Mouse (Mus musculus) kidney, postnatal 0 days (tissue): ENCODE data around the gene Gm17657. TPM values are rescaled to one million over a fixed set of nuclear protein-coding genes. Genes with fewer than 3 reads are reported as not detected.

ENCODE experiments used
- ATAC-seq: fragments of 200-750 bp; cut with Nextera tagmentation; replicated peaks from 2 replicates; pipeline ENCODE4 v1.8.0; 2017; ENCODE audit warnings: low read depth, moderate number of reproducible peaks, moderate TSS enrichment, moderate library complexity; ENCODE audit not compliant: low FRiP score
- DNase-seq: peaks from one replicate; pipeline ENCODE4 v3.0.0-alpha.2; 2016; ENCODE audit warnings: low spot score
- H3K27ac ChIP-seq: fragments of 300-500 bp; sonication (generic); 2 replicates; pipeline ENCODE4 v1.5.1; 2014; ENCODE audit warnings: mild to moderate bottlenecking
- H3K27me3 ChIP-seq: fragments of 300-500 bp; sonication (generic); 2 replicates; pipeline ENCODE4 v1.6.1; 2014; ENCODE audit warnings: low read length, mixed read lengths; ENCODE audit not compliant: insufficient read depth
- H3K36me3 ChIP-seq: fragments of 300-500 bp; sonication (generic); 2 replicates; pipeline ENCODE4 v1.6.1; 2014; ENCODE audit warnings: low read length, mixed read lengths; ENCODE audit not compliant: insufficient read depth
- H3K4me1 ChIP-seq: fragments of 300-500 bp; sonication (generic); replicated peaks from 2 replicates; pipeline ENCODE4 v1.6.1; 2014; ENCODE audit warnings: antibody characterized with exemption, low read length, mixed read lengths; ENCODE audit not compliant: insufficient read depth
- H3K4me2 ChIP-seq: fragments of 300-500 bp; sonication (generic); 2 replicates; pipeline ENCODE4 v1.6.1; 2014; ENCODE audit warnings: mild to moderate bottlenecking, low read length, moderate library complexity, mixed read lengths
- H3K4me3 ChIP-seq: fragments of 300-500 bp; sonication (generic); replicated peaks from 2 replicates; pipeline ENCODE4 v1.5.1; 2014; ENCODE audit warnings: low read depth, low read length
- H3K9ac ChIP-seq: fragments of 300-500 bp; sonication (generic); 2 replicates; pipeline ENCODE4 v1.6.1; 2014; ENCODE audit warnings: low read depth, low read length
- H3K9me3 ChIP-seq: fragments of 300-500 bp; sonication (generic); replicated peaks from 2 replicates; pipeline ENCODE4 v1.6.1; 2016; ENCODE audit warnings: low read length, inconsistent platforms, mixed read lengths
- CTCF ChIP-seq: IDR thresholded peaks from 2 replicates; pipeline ENCODE4 v1.5.1; 2016; ENCODE audit warnings: antibody characterized with exemption, low read depth, mild to moderate bottlenecking, moderate library complexity
- WGBS: fragments of 180-500 bp; shearing (Covaris S2); extraction: QIAGEN DNeasy Blood & Tissue Kit; methylation state at CpG from one replicate; pipeline ENCODE4 v1.1.7; 2014; 5-methylcytosine and 5-hydroxymethylcytosine counted together
- polyA plus RNA-seq: library from polyadenylated mRNA; unstranded; fragments of >200 nt; fragmentation: Nextera tagmentation; extraction: Ambion mirVana; gene quantifications from 2 replicates; pipeline ENCODE4 v1.2.1, GENCODE M21; 2015

Gm17657 gene
- polyA plus RNA-seq, 1 experiment from 2014 or later, result not detected

DNA sequence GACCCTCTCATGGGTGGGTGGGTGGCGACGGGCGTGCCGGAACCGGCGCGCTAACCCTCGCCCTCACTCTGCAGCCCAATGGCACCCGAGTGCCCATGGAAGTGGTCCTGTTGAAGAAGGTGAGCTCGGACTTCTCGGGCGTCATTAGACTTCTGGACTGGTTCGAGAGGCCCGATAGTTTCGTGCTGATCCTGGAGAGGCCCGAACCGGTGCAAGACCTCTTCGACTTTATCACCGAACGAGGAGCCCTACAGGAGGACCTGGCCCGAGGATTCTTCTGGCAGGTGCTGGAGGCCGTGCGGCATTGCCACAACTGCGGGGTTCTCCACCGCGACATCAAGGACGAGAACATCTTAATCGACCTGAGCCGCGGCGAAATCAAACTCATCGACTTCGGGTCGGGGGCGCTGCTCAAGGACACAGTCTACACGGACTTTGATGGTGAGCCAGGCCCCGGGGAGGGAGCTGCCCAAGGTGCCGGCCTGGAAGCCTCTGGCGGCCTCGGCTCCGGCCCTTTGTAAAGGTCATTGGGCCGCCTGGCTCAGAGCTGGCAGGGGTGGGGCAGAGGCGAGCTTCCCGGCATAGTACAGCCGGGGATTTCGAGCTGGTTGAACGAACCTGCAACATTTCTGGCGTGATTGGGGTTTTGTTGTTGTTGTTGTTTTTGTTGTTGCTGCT is 57.7 kb downstream of the Gm17657 start:
- Histone ChIP-seq H3K9me3 (no peaks in the 10 kb centered on the region), H3K4me2 (peak overlapping the region; percentile 85), H3K27me3 (no peaks in the 10 kb centered on the region), H3K4me1 (peaks cover 6% of the 10 kb centered on the region; the same call in 1 of the 2 replicates), H3K4me3 (peak overlapping the region; percentile 96), H3K9ac (peak overlapping the region; percentile 97), H3K27ac (peak overlapping the region; percentile 94), H3K36me3 (peaks cover 13% of the 10 kb centered on the region)
- no peak for ATAC-seq
- DNase-seq, result peak; percentile 66
- no peak for TF ChIP-seq CTCF
- under 1% methylated on average over 48 of the region's 48 CpGs for WGBS

DNA sequence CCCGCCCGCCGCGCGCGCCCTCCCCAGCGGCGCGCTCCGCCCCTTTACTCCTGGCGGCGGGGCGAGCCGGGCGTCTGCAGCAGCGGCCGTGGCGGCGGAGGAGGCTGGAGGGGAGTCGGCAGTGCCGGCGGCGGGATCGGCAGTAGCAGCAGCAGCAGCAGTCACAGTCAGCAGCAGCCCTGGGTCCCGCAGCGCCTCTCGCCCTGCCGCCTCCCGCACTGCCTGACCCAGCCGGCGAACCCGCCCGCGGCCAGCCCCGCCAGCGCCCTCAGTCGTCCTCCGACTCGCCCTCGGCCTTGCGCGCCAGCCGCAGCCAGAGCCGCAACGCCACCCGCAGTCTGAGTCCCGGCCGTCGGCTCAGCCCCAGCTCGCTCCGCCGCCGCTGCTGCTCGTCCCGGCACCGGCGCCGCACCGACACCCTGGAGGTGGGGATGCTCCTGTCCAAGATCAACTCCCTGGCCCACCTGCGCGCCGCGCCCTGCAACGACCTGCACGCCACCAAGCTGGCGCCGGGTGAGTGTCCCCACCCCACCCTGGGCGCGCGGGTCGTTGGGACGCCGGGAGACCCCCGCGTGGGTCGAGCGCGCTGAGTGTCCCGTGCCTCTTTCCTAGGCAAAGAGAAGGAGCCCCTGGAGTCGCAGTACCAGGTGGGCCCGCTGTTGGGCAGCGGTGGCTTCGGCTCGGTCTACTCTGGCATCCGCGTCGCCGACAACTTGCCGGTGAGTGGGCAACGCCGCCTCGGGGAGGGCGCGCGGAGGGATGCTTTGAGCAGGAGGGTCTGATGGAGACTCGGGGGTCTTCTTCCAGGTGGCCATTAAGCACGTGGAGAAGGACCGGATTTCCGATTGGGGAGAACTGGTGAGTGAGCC is 58.5 kb downstream of the Gm17657 start, which contains the start of gene Pim1:
TSS of gene Pim1 (plus strand) at position 41 of the 869 bp plus-strand sequence.
- ATAC-seq, result peak; percentile 30
- TF ChIP-seq CTCF, result no peak
- H3K9ac ChIP-seq, result peak within 1 kb of the TSS; percentile 97

DNA sequence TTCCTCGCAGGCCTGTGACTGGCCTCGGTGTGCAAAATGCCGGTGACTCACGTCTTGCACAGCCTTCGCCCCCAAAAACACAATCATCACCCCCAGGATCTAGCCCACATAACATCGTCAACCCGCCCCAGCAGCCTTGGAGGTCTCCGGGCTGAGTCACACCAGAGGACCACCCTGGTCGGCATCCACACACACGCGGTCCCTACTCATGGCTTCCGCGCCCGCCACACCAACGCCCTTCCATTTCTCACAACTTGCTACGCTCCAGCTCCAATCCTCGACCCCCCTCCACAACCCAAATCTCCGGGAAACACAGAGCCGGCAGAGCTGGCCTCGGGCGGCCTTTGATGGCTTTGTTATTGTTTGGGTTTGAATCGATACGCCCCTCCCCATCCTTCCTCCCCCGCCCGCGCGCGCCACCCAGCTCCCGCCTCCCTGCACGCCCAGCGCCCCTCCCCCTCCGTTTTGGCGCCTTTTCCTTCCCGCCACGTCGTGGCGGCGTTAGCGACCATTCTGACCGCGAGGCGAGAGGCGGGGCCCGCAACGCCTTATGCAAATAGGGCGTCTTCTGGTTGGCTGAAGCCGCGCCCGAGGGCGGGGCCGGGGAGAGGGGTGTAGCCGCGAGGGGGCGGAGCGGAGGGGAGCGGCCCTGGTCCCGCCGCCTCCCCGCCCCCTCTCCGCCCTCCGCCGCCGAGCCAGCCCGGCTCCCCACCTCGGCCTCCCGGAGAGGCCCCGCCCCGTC is 59.3 kb downstream of the Gm17657 start:
- Histone ChIP-seq H3K9ac (peak overlapping the region; percentile 97), H3K27me3 (no peaks in the 10 kb centered on the region), H3K4me3 (peak overlapping the region; percentile 96), H3K36me3 (peaks cover 13% of the 10 kb centered on the region), H3K4me1 (peaks cover 6% of the 10 kb centered on the region; the same call in 1 of the 2 replicates), H3K27ac (peak overlapping the region; percentile 93), H3K9me3 (no peaks in the 10 kb centered on the region), H3K4me2 (peak overlapping the region; percentile 89)
- TF ChIP-seq CTCF, result peak; percentile 31; the same call in 1 of the 2 replicates
- DNase-seq (peak; percentile 99), ATAC-seq (peak; percentile 91)
- WGBS, result under 1% methylated on average over 51 of the region's 68 CpGs

More for the DNA sequence above, 58.5 kb downstream of the Gm17657 start, which contains the start of gene Pim1:
- Histone ChIP-seq H3K27ac (peak within 1 kb of the TSS; percentile 94), H3K4me3 (peak within 1 kb of the TSS; percentile 96), H3K9me3 (no peaks in the 10 kb centered on the region), H3K4me1 (peaks cover 6% of the 10 kb centered on the region; the same call in 1 of the 2 replicates), H3K27me3 (no peaks in the 10 kb centered on the region), H3K4me2 (peak within 1 kb of the TSS; percentile 89), H3K36me3 (peaks cover 13% of the 10 kb centered on the region)
- WGBS, result under 1% methylated on average over 72 of the region's 99 CpGs
- DNase-seq, result peak; percentile 65

DNA sequence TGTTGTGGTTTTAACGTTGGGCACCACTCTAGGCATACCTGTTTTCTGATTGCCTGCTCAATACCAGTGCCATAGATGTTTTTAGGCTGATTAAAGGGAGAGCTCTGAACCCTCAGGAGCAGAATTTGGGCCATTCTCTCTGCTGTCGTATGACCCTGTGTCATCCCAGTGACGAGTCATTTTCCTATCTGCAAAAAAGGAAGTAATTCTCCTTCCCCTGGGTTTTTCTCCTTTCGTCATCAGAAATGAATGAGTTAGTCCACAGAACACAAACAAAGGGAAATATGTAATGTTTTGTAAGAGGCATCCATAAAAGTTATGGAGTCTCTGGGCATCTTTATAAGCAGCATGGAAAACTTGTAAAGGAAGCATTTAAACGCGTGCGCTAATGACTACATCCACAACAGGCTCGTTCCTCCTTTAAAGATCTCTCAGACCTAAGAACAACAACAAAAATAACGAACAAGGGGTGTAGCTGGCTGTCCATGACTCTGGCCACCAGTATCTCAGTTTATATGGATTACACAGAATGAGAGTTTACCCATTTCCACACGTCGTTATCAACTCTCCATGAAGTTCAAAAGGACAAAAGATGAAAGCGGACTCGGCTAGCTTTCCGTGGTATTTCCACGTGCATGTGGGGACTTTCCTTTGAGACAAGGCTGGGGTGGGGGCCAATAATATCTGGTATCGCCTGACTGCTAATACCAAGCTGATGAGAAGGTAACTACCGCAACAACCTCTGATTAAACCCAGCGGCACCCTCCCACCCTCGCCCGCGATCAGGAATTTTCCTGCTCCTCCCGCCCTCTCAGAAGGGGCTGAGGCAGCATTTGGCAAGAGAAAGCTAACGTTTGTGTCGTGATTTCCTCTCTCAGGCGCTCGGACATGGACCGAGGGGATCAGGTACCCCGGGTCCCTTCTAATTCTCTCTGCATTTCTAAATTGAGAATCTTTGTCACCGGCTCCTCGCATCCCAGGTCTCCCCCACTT is 60.2 kb downstream of the Gm17657 start:
- peaks cover 8% of the 10 kb centered on the region for H3K36me3 ChIP-seq
- no peaks in the 10 kb centered on the region for H3K27me3 ChIP-seq
- peak overlapping the region; percentile 89 for H3K4me2 ChIP-seq
- H3K4me1 ChIP-seq, result peaks cover 3% of the 10 kb centered on the region; the same call in 1 of the 2 replicates
- peak overlapping the region; percentile 96 for H3K4me3 ChIP-seq
- H3K9ac ChIP-seq, result peak overlapping the region; percentile 73
- no peaks in the 10 kb centered on the region for H3K9me3 ChIP-seq
- DNase-seq (peak; percentile 75), ATAC-seq (no peak)
- H3K27ac ChIP-seq, result peak overlapping the region; percentile 93
- 6% methylated on average over 30 of the region's 30 CpGs for WGBS
- TF ChIP-seq CTCF, result no peak

DNA sequence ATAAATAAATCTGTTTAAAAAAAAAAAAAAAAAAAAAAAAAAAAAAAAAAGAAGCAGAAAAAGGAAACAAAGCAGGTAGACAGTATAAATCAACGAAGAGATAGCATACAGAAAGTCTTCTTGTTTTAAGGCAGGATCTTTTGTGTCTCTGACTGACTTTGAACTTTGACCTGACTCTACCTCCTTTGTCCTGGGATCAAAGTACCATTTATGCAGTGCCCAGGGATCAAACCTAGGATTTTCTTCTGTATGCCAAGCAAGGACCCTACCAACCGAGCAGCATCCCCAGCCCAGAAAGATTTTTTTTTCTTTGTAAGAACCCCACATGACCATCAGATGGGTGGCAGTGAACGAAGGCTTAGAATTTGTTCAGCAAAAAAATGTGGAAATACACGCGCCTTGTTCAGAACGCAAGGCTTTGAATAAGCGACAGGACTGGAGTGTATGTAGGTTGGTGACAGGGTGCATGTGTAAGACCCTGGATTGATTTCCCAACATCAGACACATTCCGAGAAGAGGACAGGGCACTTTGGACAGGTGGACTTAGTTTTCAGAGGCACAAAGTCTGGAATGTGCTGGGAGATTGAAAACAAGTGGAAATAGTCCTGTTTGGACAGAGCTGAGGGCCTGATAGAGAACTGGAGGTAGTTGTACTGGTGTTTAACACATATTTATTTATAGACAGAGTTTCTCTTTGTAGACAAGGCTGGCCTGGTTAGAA is 61.0 kb downstream of the Gm17657 start:
- Histone ChIP-seq H3K9me3 (no peaks in the 10 kb centered on the region), H3K4me1 (peaks cover 3% of the 10 kb centered on the region; the same call in 1 of the 2 replicates), H3K4me2 (no peak overlapping the region), H3K27me3 (no peaks in the 10 kb centered on the region), H3K27ac (no peak overlapping the region), H3K4me3 (no peak overlapping the region), H3K9ac (no peak overlapping the region), H3K36me3 (no peaks in the 10 kb centered on the region)
- TF ChIP-seq CTCF, result no peak
- ATAC-seq (no peak), DNase-seq (no peak)
- WGBS, result 87% methylated on average over 8 of the region's 8 CpGs
